Mouse (Mus musculus) G1E (cell line): ENCODE measurements around the gene Hnrnpa1.

Source experiments
- CTCF ChIP-seq: IDR thresholded peaks from 2 replicates; pipeline ENCODE4 v1.5.1; 2012; ENCODE audit warnings: low read depth, low read length, inconsistent platforms, mixed read lengths
- GATA1 ChIP-seq: IDR thresholded peaks from 2 replicates; pipeline ENCODE4 v1.6.1; 2012; ENCODE audit warnings: borderline replicate concordance, low read length, inconsistent platforms, mixed read lengths
- TAL1 ChIP-seq: conservative IDR thresholded peaks from 2 replicates; pipeline ENCODE4 v1.6.1; 2012; ENCODE audit warnings: low read depth, low read length, inconsistent platforms, mixed read lengths

GRCm38 (mm10) chr15:103205156-103205555, 35.1 kb upstream of the Hnrnpa1 start:
- no peak for TF ChIP-seq GATA1
- TF ChIP-seq CTCF = no peak
- no peak for TF ChIP-seq TAL1
